In the genomic region with DNA sequence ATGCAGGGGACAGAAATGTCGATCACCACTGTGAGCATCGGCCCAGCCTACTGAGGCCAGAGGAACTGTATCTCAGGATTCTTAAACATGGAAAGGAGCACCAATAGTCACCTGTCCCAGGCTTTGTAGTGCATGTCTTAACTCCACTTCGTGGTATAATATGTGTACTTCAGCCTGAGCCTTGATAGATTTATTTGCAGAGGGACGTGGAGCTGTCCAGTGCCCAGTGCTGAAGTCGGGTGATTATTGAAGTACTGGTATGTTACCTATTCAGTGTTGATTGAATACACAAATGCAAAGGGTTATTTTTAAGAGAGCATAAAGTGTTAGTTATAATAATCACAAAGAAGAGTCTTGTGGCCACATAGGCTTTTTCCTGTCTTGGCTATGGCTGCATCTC, we compare ENCODE assay signal across 12 mouse cellular contexts. TPM values are rescaled to one million over a fixed set of nuclear protein-coding genes. Genes with fewer than 3 reads are reported as not detected.
DNase-seq lines count a peak whose midpoint lies in the region; ATAC-seq and TF ChIP-seq lines count a peak whose summit lies in the region.
"Had no signal": no experiment of that assay in that cellular context is flagged by ENCODE, and none has a peak within 500 bp of the region (broad histone marks: within the 10 kb centered on the region; RNA-seq: fewer than 3 reads in every experiment).

No protein-coding gene starts in this region.

- no peak overlapping the region for H3K4me3 ChIP-seq in heart, embryonic 11.5 days (ENCODE audit: low read depth, low read length)
- no peak overlapping the region for H3K4me3 ChIP-seq in midbrain, embryonic 10.5 days
- no peak overlapping the region for H3K4me3 ChIP-seq in midbrain, embryonic 13.5 days (replicated peaks)
- no peak overlapping the region for H3K4me3 ChIP-seq in liver, postnatal 0 days (ENCODE audit: low read depth, low read length)
- H3K4me3 ChIP-seq: heart, embryonic 10.5 days; lung, embryonic 15.5 days; stomach, embryonic 15.5 days had no signal

- H3K27ac ChIP-seq in heart, embryonic 11.5 days (ENCODE audit: low read depth, low read length): no peak overlapping the region
- no peak overlapping the region for H3K27ac ChIP-seq in midbrain, embryonic 10.5 days (replicated peaks)
- H3K27ac ChIP-seq in midbrain, embryonic 13.5 days: no peak overlapping the region
- no peak overlapping the region for H3K27ac ChIP-seq in liver, postnatal 0 days (ENCODE audit: low read depth)
- H3K27ac ChIP-seq: heart, embryonic 10.5 days; lung, embryonic 15.5 days; stomach, embryonic 15.5 days had no signal

- H3K27me3 ChIP-seq in heart, embryonic 11.5 days (ENCODE audit: control insufficient read depth, insufficient read depth, low read length): no peaks in the 10 kb centered on the region
- H3K27me3 ChIP-seq in midbrain, embryonic 10.5 days (ENCODE audit: low read depth, poor library complexity, severe bottlenecking): no peaks in the 10 kb centered on the region
- no peaks in the 10 kb centered on the region for H3K27me3 ChIP-seq in midbrain, embryonic 13.5 days
- H3K27me3 ChIP-seq in liver, postnatal 0 days (ENCODE audit: insufficient read depth, low read length): no peaks in the 10 kb centered on the region
- H3K27me3 ChIP-seq: CH12.LX; lung, embryonic 15.5 days; stomach, embryonic 15.5 days had no signal

- TF ChIP-seq EP300 in liver, postnatal 0 days (IDR thresholded peaks at IDR 0.05; ENCODE audit: low read depth): no peak

- no peak overlapping the region for H3K4me2 ChIP-seq in heart, embryonic 11.5 days
- H3K4me2 ChIP-seq in midbrain, embryonic 13.5 days (replicated peaks): no peak overlapping the region
- H3K4me2 ChIP-seq in liver, postnatal 0 days (ENCODE audit: low read depth, low read length): no peak overlapping the region
- H3K4me2 ChIP-seq: lung, embryonic 15.5 days; stomach, embryonic 15.5 days had no signal

- intact Hi-C loops in heart, postnatal 10 days (cut with DNase I): no loop called here
- intact Hi-C loops in left cerebral cortex, postnatal 25 days (cut with DNase I): no loop called here

- WGBS in heart, embryonic 11.5 days (ENCODE audit: insufficient replicate concordance): 62% methylated on average over 5 of the region's 5 CpGs
- WGBS in midbrain, embryonic 10.5 days: 74% methylated on average over 5 of the region's 5 CpGs
- 70% methylated on average over 5 of the region's 5 CpGs for WGBS in midbrain, embryonic 13.5 days
- 50% methylated on average over 5 of the region's 5 CpGs for WGBS in liver, postnatal 0 days (ENCODE audit: insufficient replicate concordance)

- no peaks in the 10 kb centered on the region for H3K36me3 ChIP-seq in heart, embryonic 11.5 days (ENCODE audit: control insufficient read depth, insufficient read depth, low read length)
- H3K36me3 ChIP-seq in midbrain, embryonic 10.5 days: no peaks in the 10 kb centered on the region
- no peaks in the 10 kb centered on the region for H3K36me3 ChIP-seq in midbrain, embryonic 13.5 days
- no peaks in the 10 kb centered on the region for H3K36me3 ChIP-seq in liver, postnatal 0 days (replicated peaks; ENCODE audit: insufficient read depth, low read length)
- H3K36me3 ChIP-seq: heart, embryonic 10.5 days; lung, embryonic 15.5 days; stomach, embryonic 15.5 days had no signal

- no peaks in the 10 kb centered on the region for H3K4me1 ChIP-seq in heart, embryonic 11.5 days (ENCODE audit: control insufficient read depth, insufficient read depth, low read length)
- no peaks in the 10 kb centered on the region for H3K4me1 ChIP-seq in midbrain, embryonic 10.5 days
- no peaks in the 10 kb centered on the region for H3K4me1 ChIP-seq in midbrain, embryonic 13.5 days (replicated peaks)
- H3K4me1 ChIP-seq in liver, postnatal 0 days (ENCODE audit: insufficient read depth): no peaks in the 10 kb centered on the region
- H3K4me1 ChIP-seq: heart, embryonic 10.5 days; lung, embryonic 15.5 days; stomach, embryonic 15.5 days had no signal

- no peaks in the 10 kb centered on the region for H3K9me3 ChIP-seq in heart, embryonic 11.5 days (replicated peaks; ENCODE audit: control insufficient read depth, low read length)
- H3K9me3 ChIP-seq in midbrain, embryonic 10.5 days (replicated peaks): no peaks in the 10 kb centered on the region
- no peaks in the 10 kb centered on the region for H3K9me3 ChIP-seq in midbrain, embryonic 13.5 days
- H3K9me3 ChIP-seq in liver, postnatal 0 days (ENCODE audit: low read length): no peaks in the 10 kb centered on the region
- H3K9me3 ChIP-seq: heart, embryonic 10.5 days; lung, embryonic 15.5 days; stomach, embryonic 15.5 days had no signal

- H3K9ac ChIP-seq in heart, embryonic 11.5 days (ENCODE audit: low read depth, low read length): no peak overlapping the region
- H3K9ac ChIP-seq in midbrain, embryonic 13.5 days (replicated peaks): no peak overlapping the region
- no peak overlapping the region for H3K9ac ChIP-seq in liver, postnatal 0 days (replicated peaks)
- H3K9ac ChIP-seq: lung, embryonic 15.5 days; stomach, embryonic 15.5 days had no signal

- no peak for TF ChIP-seq CTCF in liver, postnatal 0 days (IDR thresholded peaks at IDR 0.05; ENCODE audit: low read depth)

- peak; percentile 15 to 36 for DNase-seq in heart, postnatal 10 days
- DNase-seq in midbrain, embryonic 10.5 days (ENCODE audit: low spot score): peak; percentile 34
- DNase-seq in c-Kit-positive CD71-negative TER-119-negative erythroid progenitor cells, embryonic 14.5 days (ENCODE audit: low read depth): peak; percentile 10
- DNase-seq in liver, postnatal 0 days: peak; percentile 18
- DNase-seq in left cerebral cortex, postnatal 25 days (ENCODE audit: low spot score in 2 of 2): no peak
- DNase-seq in frontal cortex, postnatal 14 days (ENCODE audit: low spot score in 2 of 2): no peak

- no peak for ATAC-seq in heart, embryonic 11.5 days (replicated peaks; ENCODE audit: insufficient number of reproducible peaks, low FRiP score, low TSS enrichment)
- no peak for ATAC-seq in midbrain, embryonic 13.5 days
- ATAC-seq in liver, postnatal 0 days: no peak

RNA-seq across cellular contexts. Expression of a gene that starts 50.1 kb away (rescaled TPM):
- 10 to 100 TPM; 39.3 to 41.8 TPM for total RNA-seq in heart, postnatal 10 days (2021)
- 109 and 117 TPM in 2 replicates for polyA plus RNA-seq in heart, embryonic 11.5 days (2014; fragmentation: Nextera tagmentation; extraction: Ambion mirVana)
- polyA plus RNA-seq in midbrain, embryonic 10.5 days (2016; fragmentation: Nextera tagmentation; extraction: Ambion mirVana): 190 and 205 TPM in 2 replicates
- polyA plus RNA-seq in midbrain, embryonic 13.5 days (2015; fragmentation: Nextera tagmentation; extraction: Ambion mirVana): 175 and 177 TPM in 2 replicates
- polyA plus RNA-seq in liver, postnatal 0 days (2015; fragmentation: Nextera tagmentation; extraction: Ambion mirVana): 46.3 and 46.9 TPM in 2 replicates
- 10 to 100 TPM; 44.7 to 50.8 TPM for total RNA-seq in left cerebral cortex, postnatal 25 days (2021)

Comparison
In these comparisons a context has a peak if more than half of its experiments do, and no peak if none do; other contexts are left out.
1. DNase-seq: peak in heart, postnatal 10 days (2 of 2), midbrain, embryonic 10.5 days (single experiment), c-Kit-positive CD71-negative TER-119-negative erythroid progenitor cells, embryonic 14.5 days (single experiment) and liver, postnatal 0 days (single experiment); none in left cerebral cortex, postnatal 25 days (0 of 2) and frontal cortex, postnatal 14 days (0 of 2).